Mouse (Mus musculus) common myeloid progenitor, adult 5-6 weeks (primary cell): ENCODE measurements around the gene 6330403K07Rik. TPM values are rescaled to one million over a fixed set of nuclear protein-coding genes. Genes with fewer than 3 reads are reported as not detected.
A peak's percentile ranks its signal among the peaks of the same experiment; 100 is the strongest.

Source experiments
- ATAC-seq: replicated peaks from 2 replicates; pipeline ENCODE4 v1.8.0; 2016; ENCODE audit warnings: low read depth, mild to moderate bottlenecking, moderate TSS enrichment, inconsistent platforms; ENCODE audit not compliant: poor library complexity, severe bottlenecking
- total RNA-seq: library from RNA; stranded (forward); fragments of 200-1000, 187-1606 nt; gene quantifications from 2 replicates; pipeline ENCODE4 v1.2.3, GENCODE M21; 2017

6330403K07Rik gene
- 0.09 TPM in 1 of 2 replicates, not detected in the other for total RNA-seq

DNA sequence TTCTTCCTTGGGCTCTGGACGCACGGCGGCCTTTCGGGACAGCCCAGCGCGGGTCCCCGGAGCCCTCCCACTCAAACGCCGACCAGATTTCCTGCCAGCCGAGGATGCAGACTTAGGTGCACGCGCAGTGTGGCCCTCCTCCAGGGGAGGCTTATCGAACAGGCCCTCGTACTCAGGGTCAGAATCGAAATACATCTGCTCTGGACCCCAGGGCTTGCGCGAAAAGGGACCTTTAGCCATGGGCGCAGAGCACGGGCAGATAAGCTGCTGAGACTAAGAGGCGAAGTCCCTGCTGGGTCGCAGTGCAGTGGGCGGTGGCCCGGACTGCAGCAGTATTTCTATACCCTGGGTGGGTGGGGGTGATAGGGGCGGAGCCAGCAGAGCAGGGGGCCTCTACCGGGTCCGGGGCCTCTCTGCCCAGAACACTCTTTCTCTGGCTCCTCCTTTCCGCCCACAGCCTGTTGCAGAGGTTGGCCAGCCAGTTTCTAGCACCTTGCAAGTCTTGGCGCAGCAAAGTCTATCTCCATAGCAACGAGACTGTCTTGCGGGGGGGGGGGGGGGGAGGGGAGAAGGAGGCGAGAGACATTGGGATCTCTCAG, at the start of gene 6330403K07Rik:
Gene 6330403K07Rik (minus strand): TSS at position 351 of the 599 bp plus-strand sequence.
- 0 out of 2 replicates have a peak, but pooled peaks have one; percentile 15 for ATAC-seq

DNA sequence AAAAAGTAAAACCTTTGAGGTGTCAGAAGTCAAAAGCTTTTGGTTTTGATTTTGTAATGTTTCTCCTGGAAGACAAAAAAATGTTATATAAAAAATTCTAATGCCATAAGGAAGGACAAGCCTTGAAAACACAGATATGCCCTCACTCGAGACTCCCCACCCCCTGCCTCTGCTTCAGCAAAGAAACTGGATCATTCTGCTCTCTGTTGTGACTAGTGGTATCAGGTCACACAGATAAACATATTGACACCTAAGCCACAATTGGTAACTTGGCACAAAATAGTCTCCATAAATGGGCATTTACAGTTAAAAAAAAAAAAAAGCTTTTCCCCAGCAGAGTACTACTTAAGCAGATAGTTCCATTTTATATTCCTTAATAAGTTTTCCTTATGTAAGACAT, 43.0 kb upstream of the 6330403K07Rik start:
- ATAC-seq, result no peak

DNA sequence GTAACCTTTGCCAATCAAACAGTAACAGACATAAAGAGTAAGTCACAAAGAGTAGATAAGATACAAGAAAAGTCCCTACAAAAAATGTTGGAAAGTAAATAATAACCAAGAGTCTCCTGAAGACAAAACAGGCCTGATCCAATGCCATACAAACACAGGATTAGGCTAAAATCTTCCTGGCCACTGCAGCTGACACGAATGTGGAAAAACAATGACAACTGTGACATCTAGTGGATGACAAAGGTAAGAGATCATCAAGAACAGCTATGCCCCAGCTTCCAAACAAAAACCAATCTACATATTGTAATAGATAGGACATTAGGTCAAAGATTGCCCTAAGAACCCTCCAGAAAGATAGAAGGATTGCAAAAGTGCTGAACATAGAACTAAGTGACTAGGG, 19.2 kb upstream of the 6330403K07Rik start:
- 0 out of 2 replicates have a peak, but pooled peaks have one; percentile 45 for ATAC-seq

DNA sequence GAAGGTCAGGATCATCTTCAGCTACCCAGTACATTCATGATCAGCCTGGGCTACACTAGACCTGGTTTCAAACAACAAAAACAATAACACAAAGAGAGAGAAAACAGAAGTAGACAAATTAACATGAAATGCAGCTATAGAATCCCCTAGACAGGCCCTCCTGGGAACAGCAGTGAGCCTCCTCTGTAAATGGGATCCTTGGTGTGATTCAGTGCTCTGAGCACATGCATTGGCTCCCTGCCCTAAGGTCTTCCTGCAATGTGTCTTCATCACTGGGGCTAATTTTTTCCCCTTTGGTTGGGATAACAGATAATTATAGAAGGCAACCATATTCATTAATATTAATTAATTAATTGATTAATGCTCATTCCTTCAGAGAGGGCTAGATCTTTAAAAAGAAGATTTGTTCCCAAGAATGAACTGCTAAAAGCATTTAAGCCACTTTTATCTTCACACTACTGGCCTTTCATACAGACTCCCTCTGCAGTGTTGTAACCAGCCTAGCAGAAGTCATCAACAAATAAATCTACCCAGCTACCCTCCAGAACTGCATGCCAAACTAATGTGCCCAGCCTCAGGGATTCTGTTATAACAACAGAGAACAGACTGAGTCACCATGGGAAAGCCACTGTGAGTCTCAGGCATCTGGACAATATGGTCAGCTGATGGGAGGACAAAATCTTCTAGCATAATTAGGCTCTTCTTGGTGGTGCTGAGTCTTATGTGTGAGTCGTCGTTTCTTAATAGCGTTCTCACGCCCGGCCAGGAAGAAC, 6.4 kb upstream of the 6330403K07Rik start:
- ATAC-seq, result no peak

DNA sequence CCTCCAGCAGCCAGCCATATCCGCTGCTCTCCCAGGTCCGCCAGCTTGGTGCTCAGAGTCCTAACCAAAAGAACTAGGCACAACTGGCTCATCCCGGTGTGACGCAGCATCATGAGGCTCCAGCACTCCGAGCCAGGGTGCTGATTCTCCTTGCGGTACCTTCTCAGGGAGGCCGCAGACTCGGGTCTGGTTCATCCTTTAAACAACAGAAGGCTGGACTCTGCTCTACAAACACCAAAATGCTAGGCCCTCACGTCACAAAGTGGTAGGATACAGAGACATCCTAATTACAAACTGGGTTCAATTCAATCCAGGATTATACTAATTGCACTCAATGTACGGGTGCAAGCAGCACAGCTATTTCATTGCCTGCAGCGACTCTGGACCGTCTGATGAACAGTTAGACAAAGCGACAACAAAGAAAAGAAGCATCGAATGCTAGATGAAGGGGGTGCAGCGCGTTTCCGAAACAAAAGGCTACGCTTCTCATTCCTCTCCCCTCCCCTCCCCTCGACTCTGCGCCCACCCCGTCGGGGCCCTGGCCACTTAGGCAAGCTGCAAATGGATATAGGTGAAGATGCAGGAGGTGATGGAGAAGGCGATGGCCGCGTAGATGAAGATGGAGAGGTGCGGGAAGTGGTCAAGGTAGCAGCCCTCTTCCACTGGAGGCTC, 686 bp downstream of the 6330403K07Rik start:
- ATAC-seq, result no peak

DNA sequence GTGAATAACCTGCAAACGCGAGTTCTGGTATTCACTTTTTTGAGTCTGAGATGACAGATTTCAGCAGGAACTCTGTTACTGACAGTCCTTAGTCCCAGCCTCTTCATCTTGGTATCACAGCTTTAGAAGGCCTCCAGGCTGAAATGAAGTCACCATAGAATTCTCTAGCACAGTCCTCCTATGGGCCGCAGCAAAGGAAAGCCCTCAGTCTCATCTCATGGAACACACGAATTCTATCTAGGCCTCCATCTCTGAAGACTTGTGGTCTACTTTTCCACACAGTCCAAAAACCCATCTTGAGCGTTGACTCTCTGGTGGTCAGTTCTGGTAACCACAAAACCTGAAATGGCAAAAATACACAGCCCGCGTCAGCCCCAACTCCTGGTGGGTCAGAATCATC, 1.2 kb downstream of the 6330403K07Rik start:
- ATAC-seq, result no peak

DNA sequence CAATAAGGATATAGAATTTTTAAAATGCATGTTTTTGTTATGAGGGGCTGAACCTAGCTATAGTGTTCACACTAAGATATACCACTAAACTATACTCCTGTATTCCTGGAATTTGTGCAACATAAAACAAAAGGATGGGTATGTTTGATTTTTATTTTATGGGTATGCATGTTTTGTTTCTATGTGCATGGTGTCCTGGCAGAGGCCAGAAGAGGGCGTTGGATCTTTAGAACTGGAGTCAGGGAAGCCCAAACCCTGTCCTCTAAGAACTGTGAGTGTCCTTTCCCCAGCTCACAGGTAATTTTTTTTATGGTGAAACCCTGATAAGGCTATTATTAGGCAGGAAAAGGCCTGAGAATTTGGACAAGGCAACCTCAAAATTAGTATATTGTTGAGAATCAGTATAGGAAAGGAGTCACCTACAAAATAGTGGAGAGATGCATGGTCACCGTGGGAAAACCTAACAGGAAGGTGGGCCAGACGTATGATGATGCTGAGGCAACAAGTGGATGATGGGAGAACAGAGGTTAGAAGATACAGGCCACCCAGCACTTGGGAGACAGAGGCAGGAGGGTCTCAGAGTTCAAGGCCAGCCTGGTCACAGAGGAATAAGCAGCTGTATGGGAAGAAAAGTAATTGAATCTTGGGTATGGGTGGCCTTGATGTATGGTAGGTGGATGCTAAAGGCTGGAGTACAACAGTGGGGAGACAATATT, 3.8 kb downstream of the 6330403K07Rik start:
- ATAC-seq, result no peak

DNA sequence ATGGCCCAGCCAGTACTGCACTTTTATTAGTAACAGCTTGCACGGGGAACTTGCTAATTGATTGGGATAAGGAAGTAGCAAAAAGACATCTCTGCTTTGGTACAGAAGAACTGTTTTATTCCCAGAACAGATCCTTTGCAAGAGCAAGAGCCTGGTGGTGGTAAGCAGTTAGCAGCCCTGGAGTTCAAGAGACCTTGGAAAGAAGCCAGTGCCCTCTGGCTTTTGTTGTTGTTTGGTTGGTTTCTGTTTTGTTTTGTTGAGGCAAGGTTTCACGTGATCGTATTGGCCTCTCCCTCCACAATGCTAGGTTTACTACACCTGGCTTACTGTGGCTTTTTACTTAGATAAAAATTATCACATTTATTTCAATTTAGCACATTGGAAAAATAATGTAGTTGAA, 5.0 kb downstream of the 6330403K07Rik start:
- no peak for ATAC-seq

DNA sequence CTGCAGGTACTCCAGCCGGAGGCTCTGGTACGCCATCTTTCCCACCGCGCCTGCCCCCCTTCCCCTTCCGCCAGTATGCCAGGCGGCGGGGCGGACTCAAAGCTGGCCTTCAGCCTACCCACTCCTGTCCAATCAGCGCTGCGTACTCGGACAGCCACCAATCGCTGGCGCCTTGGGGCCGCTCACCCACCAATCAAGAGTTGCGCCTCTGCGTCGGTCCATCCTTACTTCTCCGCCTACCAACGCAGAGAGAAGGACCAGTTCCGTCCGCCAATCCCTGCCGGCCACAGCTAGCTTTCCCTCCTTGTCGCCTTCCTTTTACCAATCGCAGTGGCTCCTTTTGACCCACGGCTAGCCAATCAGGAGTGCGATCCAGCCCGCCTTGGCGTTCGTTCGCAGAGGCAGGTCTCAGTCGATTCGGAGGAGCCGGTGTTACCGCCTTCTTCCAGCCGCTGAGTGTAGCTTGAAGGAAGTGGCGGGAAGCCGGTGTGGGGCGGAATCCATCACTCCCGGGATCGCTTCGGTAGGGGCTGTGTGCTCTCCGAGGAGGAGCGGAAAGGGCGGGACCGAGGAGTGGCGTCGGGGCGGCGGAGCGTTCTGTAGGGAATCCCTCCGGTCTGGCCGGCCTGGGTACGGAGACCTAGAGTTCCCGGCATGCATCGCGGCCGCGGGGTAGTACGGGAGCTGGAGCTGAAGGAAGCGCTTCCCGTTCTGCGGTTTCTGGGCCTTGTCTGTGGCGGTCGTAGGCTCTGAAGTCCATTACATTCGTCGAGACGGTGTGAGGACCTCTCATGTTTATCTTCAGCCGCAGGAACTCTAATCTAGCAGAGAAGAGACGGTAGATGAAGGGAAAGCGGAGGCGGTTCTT, 13.9 kb downstream of the 6330403K07Rik start, which contains the start of the genes Mis12 and Derl2:
Gene Mis12 (plus strand): TSS at position 411 of the 868 bp plus-strand sequence.
Gene Derl2 (minus strand): TSS at position 641 of the 868 bp plus-strand sequence.
- peak; percentile 95 for ATAC-seq

DNA sequence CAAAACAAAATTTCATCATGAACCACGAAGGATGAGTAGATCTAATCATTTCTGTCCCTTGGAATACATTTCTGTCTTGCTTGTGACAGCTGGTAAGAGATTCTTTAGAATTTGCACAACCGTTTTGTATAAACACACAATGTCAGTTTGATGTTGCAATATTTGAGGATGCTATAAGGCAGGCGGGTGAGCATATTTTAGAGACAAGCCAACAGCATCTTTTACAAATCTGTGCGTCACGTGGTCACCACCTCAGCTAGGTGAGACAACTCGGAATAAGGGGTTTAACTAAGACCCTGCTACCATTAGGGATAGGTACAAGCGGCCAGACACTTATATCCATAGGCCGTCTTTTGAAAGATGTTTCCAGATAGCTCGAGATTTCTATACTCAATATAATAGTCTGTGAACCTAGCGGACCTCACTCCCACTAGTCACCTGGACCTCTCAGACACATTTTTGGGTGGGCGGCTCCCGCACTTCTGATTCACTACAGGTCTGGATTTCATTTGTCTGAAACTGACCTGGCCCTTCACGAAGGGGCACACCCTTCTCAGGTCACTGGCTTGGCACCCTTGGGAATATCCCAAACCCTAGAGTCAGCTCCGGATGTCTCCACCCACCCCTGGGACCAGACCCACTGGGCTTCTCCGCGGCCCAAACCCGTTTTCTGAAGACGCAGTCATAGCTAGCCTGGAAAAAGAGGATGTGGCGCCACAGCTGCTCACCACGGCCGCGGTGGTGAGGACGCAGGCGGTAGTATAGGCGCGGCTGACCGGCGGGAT, 14.7 kb downstream of the 6330403K07Rik start:
- no peak for ATAC-seq

DNA sequence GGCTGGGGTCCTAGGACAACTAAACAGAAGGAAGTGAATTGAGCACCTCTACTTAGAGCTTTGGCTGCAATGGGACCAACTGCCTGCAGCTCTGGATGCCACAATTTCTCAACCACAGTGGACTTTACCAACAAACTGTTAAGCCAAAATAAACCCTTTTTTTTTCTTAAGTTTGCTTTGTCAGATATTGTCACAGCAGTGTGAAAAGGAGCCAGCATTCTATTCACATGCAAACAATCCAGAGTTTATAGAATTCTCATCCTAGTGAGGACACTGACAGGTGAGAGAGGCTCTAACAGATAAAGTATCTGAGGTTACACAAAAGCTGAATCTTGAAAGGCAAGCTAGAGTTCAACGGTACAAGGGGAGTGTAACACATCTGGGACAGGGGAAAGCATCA, 16.3 kb downstream of the 6330403K07Rik start:
- ATAC-seq, result no peak

DNA sequence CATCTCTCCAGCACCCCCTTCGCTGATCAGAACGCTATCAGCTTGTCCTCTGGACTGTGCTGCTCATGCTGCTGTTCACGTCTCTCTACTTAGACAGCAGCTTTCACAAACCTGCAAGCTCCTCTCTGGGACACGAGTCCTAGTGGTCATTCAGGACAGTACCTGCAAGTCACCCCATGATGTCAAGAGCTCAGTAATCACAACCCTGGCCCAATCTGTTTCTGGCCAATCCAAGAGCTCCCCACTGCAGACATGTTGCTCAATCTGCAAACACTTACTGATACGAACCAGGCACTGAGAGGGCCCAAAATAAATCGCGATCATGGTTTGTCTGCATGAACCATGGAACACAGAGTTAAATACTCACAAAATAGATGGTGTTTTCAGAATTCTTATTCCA, 20.6 kb downstream of the 6330403K07Rik start:
- ATAC-seq, result no peak

DNA sequence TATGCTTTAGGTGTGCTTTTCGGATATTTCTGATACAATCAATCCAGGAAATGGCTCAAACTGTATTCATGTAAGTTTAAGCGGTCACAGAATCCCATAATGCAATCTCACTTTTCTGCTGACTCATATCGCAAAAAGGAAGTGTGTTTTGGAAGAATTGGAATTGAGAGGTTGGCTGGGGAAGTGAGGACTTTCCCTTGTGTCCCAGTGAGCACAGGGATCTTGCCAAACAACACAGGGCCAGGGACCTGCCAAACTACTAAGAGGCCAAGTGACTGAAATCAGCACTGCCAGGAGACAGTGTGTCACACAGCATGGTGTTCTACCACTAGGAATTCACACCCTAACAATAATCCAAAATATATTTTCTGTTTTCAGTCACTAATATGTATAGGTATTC, 25.0 kb downstream of the 6330403K07Rik start:
- ATAC-seq, result no peak

DNA sequence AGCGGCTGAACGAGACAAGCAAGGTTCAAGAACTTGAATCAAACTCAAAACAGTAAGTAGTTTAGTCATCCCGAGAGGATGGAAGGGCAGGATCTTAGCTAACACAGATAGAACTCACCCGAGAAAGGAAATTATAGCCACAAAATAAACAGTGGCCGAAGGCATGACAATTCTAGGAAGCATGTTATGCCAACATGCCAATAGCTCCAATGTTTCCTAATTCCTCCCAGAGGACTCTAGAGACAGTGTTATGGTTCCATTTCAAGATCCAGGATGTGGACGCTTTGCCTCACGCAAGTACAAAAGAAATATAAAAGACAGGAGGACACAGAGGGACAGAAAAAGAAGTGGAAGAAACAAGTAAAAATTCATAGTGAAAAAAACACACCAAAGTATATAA, 25.5 kb downstream of the 6330403K07Rik start:
- no peak for ATAC-seq

DNA sequence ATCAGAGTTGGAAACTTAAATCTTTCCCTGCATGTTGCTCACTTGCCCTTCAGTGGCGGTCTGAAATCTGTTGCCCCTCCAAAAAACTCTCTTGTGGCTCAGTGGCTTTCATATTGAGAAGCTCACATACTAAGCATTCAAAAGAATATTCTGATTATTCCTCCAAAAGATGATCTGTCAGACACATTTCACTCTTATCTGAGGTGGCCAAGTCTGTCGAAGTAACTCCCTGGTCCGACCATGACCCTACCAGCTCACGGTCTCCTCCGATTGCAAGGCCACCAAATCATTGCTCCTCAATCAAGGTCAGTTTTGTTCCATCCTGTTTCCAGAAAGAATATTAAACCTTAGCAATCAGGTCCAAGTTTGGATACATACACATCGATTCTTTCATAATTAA, 26.3 kb downstream of the 6330403K07Rik start:
- no peak for ATAC-seq

DNA sequence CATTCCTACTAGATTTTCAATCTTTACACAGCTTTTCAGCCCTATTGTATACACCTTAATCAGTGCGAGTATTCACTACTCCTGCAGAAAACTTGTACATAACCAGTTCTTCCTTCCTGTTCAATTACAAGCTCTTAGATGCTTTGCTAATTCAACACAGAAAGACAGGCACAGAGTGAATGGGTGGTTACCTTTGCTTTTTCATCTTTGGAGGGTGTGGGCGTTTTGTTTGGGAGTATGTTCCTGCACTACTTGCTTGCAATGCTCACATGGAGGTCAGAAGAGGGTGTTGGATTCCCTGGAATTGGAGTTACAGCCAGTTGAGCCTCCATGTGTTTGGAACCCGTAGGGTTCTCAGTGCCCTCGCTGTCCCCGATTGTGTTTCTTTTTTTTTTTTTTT, 28.3 kb downstream of the 6330403K07Rik start:
- ATAC-seq, result no peak

DNA sequence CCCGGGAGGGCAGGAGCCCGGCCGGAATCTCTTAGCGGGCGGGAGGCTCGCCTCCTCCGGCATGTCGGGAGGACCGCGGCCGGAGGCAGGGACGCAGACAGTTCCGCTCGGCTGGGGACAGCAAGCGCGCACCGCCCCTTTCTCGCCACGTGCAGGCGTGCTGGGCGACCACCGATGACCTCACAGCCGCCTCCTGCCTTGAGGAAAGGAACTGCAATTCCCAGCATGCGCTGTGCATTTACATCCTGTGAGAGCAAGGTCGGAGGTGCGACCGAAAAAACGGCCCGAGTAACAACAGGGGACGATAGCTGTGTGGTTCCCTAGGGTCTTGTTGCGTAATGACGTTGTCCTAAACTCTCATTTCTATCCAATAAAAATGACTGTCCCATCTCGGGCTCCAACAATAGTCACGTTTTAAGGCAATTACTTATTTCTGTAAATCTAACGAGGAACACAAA, 29.0 kb downstream of the 6330403K07Rik start, which contains the start of gene Dhx33:
Gene Dhx33 (minus strand): TSS at position 122 of the 458 bp plus-strand sequence.
- peak; percentile 98 for ATAC-seq

DNA sequence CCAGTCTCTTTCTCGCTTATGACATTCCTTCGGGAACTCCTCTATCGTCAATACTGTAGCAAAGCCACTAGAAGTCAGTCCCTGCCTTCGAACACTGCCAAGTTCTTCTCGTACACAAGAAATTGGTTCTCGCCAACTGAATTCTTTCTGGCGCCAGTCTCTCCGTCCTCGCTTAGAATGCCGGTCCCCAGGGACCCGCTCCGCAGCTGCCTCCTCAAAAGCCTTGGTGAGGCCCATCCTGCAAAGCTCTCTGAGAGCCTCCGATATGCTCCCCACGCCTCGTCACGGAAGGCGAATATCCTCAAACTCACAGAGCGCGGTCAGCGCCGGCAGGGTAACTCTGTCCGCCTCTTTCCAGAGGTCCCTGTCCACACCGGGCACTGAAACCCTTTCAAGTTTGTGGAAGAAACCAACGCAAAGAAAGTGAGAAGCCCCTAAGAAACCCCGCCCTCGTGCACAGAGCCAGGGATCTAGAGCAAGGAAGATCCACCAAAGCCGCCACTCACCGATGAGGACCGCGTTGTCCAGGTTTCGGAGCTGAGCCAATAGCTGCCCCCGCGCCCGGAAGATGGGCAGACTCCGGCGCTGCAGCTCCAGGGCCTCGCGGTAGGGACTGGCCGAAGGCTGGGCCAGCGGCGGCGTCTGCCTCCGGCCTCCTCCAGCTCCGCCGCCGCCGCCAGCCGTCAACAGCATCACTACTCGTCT, 29.6 kb downstream of the 6330403K07Rik start:
- peak; percentile 29 for ATAC-seq
